Mouse (Mus musculus): ENCODE measurements around the gene Nckap5.

Nckap5 gene

GRCm38 (mm10) chr1:126617464-126618041 lies 213.0 kb downstream of the Nckap5 start:
- DNase-seq (ENCODE audit: low spot score), result no peak

- no peak for DNase-seq (ENCODE audit: low spot score)
Measured at GRCm38 (mm10) chr1:126616964-126617363, 213.6 kb downstream of the Nckap5 start.

DNA sequence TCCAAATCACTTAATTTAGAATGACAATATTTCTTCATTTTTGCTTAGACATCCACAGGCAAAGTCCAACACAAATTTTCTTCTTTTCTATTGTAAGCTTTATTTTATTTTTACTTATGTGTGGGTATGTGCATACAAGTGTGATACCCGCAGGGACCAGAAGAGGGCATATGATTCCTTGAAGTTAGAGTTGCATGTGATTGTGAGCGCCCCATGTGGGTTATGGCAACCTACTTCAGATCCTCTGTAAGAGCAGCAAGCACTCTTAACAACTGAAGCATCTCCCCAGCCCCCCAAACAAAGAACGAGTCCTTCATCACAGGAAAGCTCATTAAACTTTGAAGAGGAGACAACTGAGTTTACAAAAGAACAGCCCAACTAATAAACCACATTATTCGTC lies 217.7 kb downstream of the Nckap5 start:
- no peak for DNase-seq (ENCODE audit: low spot score)

- no peak for DNase-seq (ENCODE audit: low spot score)
Measured at GRCm38 (mm10) chr1:126608586-126608985, 222.0 kb downstream of the Nckap5 start.

DNA sequence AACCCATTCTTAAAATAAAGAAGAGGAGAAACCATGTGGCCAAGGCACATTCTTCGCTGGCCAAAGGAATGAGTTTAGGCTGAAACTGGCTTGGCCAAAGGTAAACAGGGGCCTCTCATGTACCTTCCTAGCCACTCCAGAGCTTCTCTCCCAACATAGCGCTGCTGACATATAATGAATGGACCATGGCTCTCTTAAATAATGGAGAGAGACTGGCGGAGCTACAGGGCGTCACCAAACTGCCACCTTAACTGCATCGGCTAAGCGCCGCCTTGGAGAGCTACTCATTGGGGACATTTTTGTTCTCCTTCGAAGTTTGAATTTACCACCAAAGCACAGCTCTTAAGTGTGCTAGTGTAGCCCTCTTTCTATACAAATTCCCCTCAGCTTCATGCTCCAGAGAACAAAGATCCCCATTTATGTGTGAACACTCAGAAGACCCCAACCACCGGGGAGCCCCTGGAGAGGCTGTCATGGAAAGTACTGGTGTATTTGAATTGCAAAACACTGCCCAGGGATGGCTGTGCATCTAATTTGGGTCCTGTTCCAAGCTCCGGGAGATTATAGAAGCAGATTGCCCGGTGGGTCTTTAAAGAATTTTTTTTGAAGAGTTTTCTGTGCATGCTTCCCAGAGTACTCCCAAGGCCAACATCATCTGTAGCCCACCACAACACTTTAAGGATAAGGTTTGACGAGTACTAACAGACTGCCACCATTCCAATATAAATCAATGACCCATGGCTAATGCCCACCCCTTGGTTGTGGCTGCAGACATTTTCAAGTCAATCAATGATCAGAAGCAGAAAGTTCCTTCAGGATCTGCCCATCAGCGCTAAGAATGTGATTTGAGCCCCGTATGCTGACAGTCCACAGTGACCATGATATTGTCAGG lies 224.2 kb downstream of the Nckap5 start:
- DNase-seq (ENCODE audit: low spot score), result peak; percentile 24

DNA sequence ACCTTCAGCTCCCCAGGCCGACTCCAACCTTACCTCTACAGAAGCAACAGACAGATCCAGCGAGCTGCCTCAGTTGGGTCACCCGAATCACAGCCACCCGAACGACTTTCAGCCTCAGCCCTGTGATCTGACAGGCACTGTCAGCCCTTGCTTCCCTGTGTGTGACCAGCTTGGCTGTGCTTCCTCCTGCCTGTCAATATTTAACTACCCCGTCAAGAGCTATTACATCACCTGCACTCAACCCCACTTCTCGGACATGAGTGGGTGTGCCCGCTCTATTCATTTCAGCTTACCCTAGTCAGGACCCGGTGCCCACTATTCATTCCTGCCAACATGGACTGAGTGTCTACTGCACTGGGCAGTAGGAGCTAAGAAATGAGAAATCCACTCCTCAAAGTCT lies 226.0 kb downstream of the Nckap5 start:
- no peak for DNase-seq (ENCODE audit: low spot score)

- no peak for DNase-seq (ENCODE audit: low spot score)
Measured at GRCm38 (mm10) chr1:126603771-126604515, 226.7 kb downstream of the Nckap5 start.

DNA sequence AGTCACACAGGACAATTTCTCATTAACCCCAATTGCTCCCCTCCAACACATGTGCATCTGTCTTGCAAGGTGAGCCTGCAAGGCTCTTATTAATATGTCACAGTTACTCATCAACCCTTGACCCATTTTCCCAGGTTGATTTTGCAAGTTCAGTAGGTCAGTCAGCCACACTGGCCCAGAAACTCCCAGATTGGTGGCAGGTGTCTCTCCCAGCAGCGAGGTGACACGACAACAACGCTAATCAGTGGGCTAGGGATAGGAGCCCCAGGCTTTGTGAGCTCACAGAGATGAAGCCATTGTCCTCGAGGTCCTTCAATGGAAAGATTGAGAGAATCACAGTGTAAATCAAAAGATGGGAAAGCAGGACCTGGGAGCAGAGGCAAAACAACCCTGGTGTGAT lies 230.0 kb downstream of the Nckap5 start:
- DNase-seq (ENCODE audit: low spot score), result peak; percentile 65

GRCm38 (mm10) chr1:126597376-126597775 lies 233.2 kb downstream of the Nckap5 start:
- peak; percentile 73 for DNase-seq (ENCODE audit: low spot score)

DNA sequence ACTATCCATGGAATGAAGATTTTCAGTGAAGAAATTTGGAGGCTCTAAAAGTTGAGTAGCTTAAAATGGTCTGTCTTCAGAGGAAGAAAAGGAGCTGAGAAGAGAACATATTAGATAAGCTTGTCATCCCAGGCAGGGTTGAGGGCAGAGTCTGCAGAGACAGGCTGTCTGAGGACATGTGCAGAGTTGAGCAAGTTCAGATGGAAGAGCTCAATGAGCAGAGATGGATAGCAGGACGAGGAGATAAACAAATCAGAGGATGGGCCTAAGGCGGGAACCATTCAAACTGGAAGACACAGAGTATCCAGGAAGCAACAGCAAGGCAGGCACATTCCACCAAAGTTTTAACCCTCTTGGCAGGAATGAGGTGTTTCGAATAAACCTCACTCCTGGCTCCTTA lies 235.8 kb downstream of the Nckap5 start:
- DNase-seq (ENCODE audit: low spot score), result no peak

- no peak for DNase-seq (ENCODE audit: low spot score)
Measured at GRCm38 (mm10) chr1:126593044-126593805, 237.4 kb downstream of the Nckap5 start.

DNA sequence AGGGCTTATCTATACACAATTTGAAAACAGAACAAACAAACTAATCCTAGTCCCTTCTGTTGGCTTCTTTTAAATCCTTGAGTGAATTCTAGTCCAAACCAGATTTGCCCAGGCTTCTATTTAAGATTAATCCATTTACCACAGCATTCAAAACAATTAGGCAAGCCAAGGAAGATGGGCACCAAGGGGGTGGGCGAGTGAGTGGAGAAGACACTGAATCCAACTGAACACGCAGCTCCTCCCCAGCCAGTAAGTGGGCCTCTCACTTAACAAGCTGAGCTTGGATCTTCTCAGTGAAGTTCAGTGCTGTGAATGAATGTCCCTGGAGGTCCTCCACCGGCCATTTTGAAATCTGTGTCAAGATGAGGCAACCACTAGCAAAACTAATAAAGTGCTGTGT lies 239.7 kb downstream of the Nckap5 start:
- no peak for DNase-seq (ENCODE audit: low spot score)

DNA sequence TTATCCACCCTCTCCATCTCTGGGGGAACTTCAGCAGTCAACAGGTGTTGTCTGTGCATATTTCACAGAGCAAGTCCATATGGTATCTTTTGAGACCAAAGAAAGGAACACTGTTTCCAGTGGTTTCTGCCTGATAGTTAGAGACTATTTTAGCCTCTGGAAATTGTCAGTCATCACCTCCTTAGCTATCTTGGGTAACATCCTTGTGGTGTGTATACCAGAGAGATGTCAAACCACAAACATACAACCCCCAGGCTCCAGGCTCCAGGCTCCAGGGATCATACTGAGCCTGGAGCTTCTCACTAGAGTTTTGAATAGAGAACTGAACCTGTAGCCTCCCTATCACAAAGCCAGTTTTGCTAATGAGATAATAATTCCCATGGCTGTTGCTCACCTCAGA lies 252.4 kb downstream of the Nckap5 start:
- no peak for DNase-seq (ENCODE audit: low spot score)

- no peak for DNase-seq (ENCODE audit: low spot score)
Measured at GRCm38 (mm10) chr1:126574295-126574694, 256.3 kb downstream of the Nckap5 start.

DNA sequence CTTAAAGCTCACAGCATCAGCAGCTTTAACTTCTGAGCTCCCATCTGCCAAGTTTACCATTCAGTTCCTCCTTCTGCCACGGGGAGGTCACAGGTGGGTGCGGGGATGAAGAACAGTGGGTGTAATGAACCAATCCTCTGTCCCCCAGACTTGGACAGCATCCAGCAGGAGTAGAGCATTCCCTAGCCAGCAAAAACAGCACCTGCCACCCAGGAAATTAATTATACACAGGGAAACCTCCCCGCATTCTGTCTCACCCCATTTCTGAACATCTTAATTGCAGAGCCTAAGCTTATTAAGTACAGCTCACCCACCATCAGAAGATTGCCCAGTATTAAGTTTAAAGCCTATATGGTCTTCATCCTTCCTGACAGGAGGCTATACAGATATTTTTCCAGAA lies 256.9 kb downstream of the Nckap5 start:
- DNase-seq (ENCODE audit: low spot score), result no peak

GRCm38 (mm10) chr1:126573097-126573496 lies 257.5 kb downstream of the Nckap5 start:
- DNase-seq (ENCODE audit: low spot score), result no peak

DNA sequence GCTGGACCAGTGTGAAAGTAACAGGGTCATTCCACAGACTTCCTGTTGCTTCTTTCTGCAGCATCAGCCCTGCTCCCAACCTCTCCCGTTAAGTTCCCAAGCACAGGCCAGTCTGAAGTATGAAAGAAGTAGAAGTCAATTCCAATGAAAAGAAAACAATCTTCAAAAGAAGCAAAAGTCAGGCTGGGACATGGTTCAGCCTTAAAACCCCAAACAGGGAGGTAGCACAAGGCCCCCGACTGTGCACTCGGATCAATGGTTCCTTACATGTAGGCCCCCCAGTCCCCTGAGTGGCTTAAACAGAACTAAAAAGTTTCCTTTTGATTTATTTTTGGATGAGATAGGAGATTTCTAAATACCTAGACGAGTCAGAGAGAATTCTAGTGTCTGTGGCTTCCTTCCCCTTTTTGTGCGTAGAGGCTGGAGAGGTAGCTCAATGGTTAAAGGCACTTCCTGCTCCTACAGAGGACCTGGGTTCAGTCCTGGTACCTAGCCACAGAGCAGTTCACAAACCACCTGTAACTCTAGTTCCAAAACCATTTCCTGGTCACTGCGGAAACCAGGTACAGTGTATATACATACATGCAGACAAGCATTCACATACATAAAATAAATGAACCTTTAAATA lies 260.9 kb downstream of the Nckap5 start:
- no peak for DNase-seq (ENCODE audit: low spot score)

DNA sequence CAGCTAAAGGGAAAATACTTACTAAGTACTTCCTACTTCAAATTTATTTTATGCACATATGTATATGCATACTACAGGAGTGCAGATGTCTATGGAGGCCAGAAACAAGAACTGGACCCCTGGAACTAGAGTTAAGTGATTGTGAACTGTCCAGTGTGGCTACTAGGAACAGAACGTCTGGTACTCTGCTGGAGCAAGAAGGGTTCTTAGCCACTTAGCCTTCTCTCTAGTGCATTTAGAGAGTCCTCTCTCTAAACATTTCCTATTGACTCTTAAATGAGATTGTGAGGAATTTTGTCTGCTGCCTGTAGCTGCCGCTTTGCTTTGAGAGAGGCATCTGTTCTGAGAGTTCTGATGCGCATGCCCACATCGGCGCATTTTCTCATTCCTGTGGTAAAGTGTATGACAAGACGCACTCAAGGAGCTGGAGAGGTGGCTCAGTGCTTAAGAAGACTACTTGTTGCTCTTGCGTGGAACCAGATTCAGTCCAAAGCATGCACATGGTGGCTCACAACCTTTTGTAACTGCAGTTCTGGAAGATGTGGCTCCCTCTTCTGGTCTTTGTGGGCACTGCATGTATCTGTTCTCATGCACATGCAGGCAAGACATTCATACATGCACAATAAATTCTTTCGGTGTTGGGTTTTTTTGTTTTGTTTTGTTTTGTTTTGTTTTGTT lies 261.9 kb downstream of the Nckap5 start:
- peak; percentile 72 for DNase-seq (ENCODE audit: low spot score)

GRCm38 (mm10) chr1:126565151-126565725 lies 265.4 kb downstream of the Nckap5 start:
- no peak for DNase-seq (ENCODE audit: low spot score)

GRCm38 (mm10) chr1:126560931-126561330 lies 269.7 kb downstream of the Nckap5 start:
- peak; percentile 37 for DNase-seq (ENCODE audit: low spot score)
